Mouse (Mus musculus) cortical plate, adult 2 months (tissue): ENCODE results near the gene Slc6a18. TPM values are rescaled to one million over a fixed set of nuclear protein-coding genes. Genes with fewer than 3 reads are reported as not detected.

Source experiments
- H3K27ac ChIP-seq: fragments of 200-500 bp; 2 replicates; pipeline ENCODE4 v1.5.1; 2012; ENCODE audit warnings: low read length, control low read depth, inconsistent platforms; ENCODE audit not compliant: insufficient read depth
- H3K4me1 ChIP-seq: fragments of 200-500 bp; 2 replicates; pipeline ENCODE4 v1.6.1; 2011; ENCODE audit warnings: low read length; ENCODE audit not compliant: control insufficient read depth, insufficient read depth
- H3K4me3 ChIP-seq: fragments of 200-500 bp; 2 replicates; pipeline ENCODE4 v1.5.1; 2011; ENCODE audit warnings: mild to moderate bottlenecking, low read length, control low read depth; ENCODE audit not compliant: insufficient read depth
- CTCF ChIP-seq: fragments of 200-500 bp; IDR thresholded peaks from 2 replicates; pipeline ENCODE4 v1.5.1; 2011; ENCODE audit warnings: mild to moderate bottlenecking, control low read depth, low read length; ENCODE audit not compliant: insufficient read depth; ENCODE audit errors: extremely low read depth
- POLR2A ChIP-seq: fragments of 200-500 bp; IDR thresholded peaks from 2 replicates; pipeline ENCODE4 v1.6.1; 2011; ENCODE audit warnings: mild to moderate bottlenecking, low read length, control low read depth; ENCODE audit not compliant: insufficient read depth; ENCODE audit errors: extremely low read depth
- polyA plus RNA-seq: library from polyadenylated mRNA; depleted of rRNA; stranded (reverse); fragments of >200 nt; gene quantifications from 2 replicates; pipeline ENCODE4 v1.2.3, GENCODE M21; 2012; rRNA removed

Gene Slc6a18
- 0.02 TPM in 1 of 2 replicates, not detected in the other for polyA plus RNA-seq

DNA sequence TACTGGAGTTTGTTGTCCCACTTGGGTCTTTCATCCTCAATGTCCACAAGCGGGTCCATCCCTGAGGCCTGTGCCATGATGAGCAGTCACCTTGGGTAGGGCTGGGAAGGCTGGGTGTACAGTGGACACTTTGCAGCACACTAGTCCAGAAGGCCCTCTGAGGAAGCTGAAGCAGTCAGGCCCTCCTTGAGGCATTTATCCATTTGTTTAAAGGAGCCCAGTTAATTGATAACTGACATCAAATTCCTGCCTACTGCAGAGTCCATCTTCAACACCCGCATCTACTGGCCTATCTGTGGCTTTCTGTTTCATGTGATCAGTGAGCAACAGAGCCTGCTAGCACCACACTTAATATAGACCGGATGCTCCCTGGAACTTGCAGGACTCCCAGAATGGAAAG, at the start of gene Slc6a18:
Gene Slc6a18, minus strand, starts transcription at position 171 of the 400 bp plus-strand sequence.
- no peak within 1 kb of the TSS for H3K27ac ChIP-seq
- TF ChIP-seq CTCF (no peak), POLR2A (no peak)
- H3K4me1 ChIP-seq, result no peaks in the 10 kb centered on the region
- no peak within 1 kb of the TSS for H3K4me3 ChIP-seq

GRCm38 (mm10) chr13:73725315-73725714, 47.5 kb upstream of the Slc6a18 start:
- no peak overlapping the region for H3K4me3 ChIP-seq
- no peak overlapping the region for H3K27ac ChIP-seq
- TF ChIP-seq CTCF, result no peak
- TF ChIP-seq POLR2A, result no peak
- H3K4me1 ChIP-seq, result no peaks in the 10 kb centered on the region

GRCm38 (mm10) chr13:73723081-73723668, 45.4 kb upstream of the Slc6a18 start:
- TF ChIP-seq POLR2A (no peak), CTCF (peak; percentile 55)
- Histone ChIP-seq H3K27ac (no peak overlapping the region), H3K4me1 (no peaks in the 10 kb centered on the region), H3K4me3 (no peak overlapping the region)

- TF ChIP-seq CTCF, result no peak
- no peak for TF ChIP-seq POLR2A
- H3K4me3 ChIP-seq, result no peak overlapping the region
- H3K27ac ChIP-seq, result no peak overlapping the region
- H3K4me1 ChIP-seq, result no peaks in the 10 kb centered on the region
Measured at GRCm38 (mm10) chr13:73720241-73720640, 42.4 kb upstream of the Slc6a18 start.

DNA sequence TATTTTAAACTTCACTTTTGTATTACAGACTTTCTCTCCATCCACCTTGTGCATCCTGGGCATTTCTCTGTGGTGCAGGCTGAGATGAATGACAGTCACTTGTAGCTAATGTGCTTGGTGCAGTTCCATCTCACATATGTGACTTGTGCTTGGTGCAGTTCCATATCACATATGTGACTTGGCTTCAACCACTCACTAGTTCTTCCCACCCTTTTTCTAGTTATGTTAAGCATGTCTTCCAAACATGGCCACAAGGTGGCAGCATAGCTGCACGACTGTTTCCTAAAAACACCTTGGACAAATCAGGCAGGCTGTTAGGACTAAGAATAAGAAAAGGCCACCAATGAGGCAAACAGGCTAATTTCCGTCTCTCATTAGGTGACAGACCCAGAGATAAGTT, 40.4 kb upstream of the Slc6a18 start:
- no peaks in the 10 kb centered on the region for H3K4me1 ChIP-seq
- no peak overlapping the region for H3K4me3 ChIP-seq

GRCm38 (mm10) chr13:73714020-73714419, 36.2 kb upstream of the Slc6a18 start:
- peak; percentile 40 for TF ChIP-seq CTCF
- TF ChIP-seq POLR2A, result no peak
- no peak overlapping the region for H3K27ac ChIP-seq
- H3K4me1 ChIP-seq, result no peaks in the 10 kb centered on the region
- no peak overlapping the region for H3K4me3 ChIP-seq

More for the DNA sequence above, 40.4 kb upstream of the Slc6a18 start:
- TF ChIP-seq POLR2A, result no peak
- peak; percentile 89 for TF ChIP-seq CTCF
- H3K27ac ChIP-seq, result no peak overlapping the region

DNA sequence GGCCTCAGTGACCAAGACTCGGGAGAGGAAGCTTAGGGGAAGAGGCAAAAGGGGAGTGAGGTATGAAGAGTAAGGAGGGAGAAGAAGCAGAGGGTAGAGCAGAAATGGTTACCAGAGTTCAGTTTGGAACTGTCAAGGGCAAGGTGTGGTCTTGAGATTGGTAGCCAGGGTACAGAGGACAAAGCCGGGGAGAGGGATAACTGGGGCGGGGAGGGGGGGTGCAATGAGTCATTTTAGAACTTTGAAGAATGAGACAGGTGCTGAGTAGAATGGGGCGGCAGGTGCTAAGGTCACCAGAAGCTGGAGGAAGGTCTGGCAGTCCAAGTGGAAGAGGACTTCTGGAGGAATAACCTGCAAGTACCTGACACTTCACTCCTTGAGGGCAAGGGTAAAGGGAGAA, 35.4 kb upstream of the Slc6a18 start:
- no peak overlapping the region for H3K27ac ChIP-seq
- TF ChIP-seq POLR2A, result no peak
- no peaks in the 10 kb centered on the region for H3K4me1 ChIP-seq
- H3K4me3 ChIP-seq, result no peak overlapping the region

DNA sequence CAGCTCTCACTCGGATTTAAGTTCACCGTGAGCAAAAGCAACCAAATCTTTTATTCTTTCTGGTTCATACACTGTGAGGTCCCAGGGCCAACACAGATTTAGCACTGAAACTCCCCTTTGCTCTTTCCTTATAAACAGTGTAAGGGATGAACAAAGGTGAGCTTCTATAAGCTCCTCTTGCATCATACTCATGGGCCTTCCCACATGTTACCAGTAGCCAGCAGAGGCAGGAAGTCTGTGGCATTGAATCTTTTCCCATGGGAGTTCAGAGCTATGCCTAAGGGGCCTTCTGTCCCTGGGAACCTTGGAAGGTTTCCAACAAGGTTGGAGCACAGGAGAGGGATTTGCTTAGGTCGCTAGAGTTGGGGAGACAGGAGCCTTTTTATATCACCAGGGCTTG, 34.4 kb upstream of the Slc6a18 start:
- TF ChIP-seq CTCF (no peak), POLR2A (no peak)
- Histone ChIP-seq H3K4me3 (no peak overlapping the region), H3K27ac (no peak overlapping the region), H3K4me1 (no peaks in the 10 kb centered on the region)

DNA sequence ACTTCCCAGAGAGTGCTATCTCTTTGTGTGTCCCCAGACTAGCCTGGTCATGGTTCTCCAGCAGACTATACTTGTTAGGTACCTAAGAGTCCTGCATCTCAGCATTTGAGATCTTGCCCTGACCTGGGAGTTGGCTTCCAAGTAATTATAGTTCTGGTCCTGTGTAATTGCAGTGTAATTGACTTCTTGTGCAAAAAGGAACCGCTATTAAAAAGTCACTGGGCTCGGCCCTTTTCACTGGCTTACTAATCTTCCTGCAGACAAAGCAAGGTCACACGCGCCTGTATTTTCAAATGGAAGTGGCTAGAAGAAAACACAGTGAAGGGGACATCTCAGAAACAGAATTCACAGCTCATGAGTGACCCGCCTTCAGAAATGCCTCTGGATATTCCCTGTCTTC, 34.0 kb upstream of the Slc6a18 start:
- no peak for TF ChIP-seq POLR2A
- H3K4me3 ChIP-seq, result no peak overlapping the region
- H3K4me1 ChIP-seq, result no peaks in the 10 kb centered on the region
- no peak overlapping the region for H3K27ac ChIP-seq

- TF ChIP-seq CTCF (no peak), POLR2A (no peak)
Measured at GRCm38 (mm10) chr13:73711221-73711620, 33.4 kb upstream of the Slc6a18 start.

GRCm38 (mm10) chr13:73709491-73709890, 31.7 kb upstream of the Slc6a18 start:
- H3K4me1 ChIP-seq, result no peaks in the 10 kb centered on the region

More at GRCm38 (mm10) chr13:73711221-73711620, 33.4 kb upstream of the Slc6a18 start:
- Histone ChIP-seq H3K4me3 (no peak overlapping the region), H3K27ac (no peak overlapping the region), H3K4me1 (no peaks in the 10 kb centered on the region)

More at GRCm38 (mm10) chr13:73709491-73709890, 31.7 kb upstream of the Slc6a18 start:
- no peak for TF ChIP-seq CTCF
- no peak for TF ChIP-seq POLR2A
- no peak overlapping the region for H3K4me3 ChIP-seq
- H3K27ac ChIP-seq, result no peak overlapping the region
